Mouse (Mus musculus) stomach, adult 2 months (tissue): Measurements from ENCODE around the gene Dusp18. TPM values are rescaled to one million over a fixed set of nuclear protein-coding genes. Genes with fewer than 3 reads are reported as not detected.

ENCODE experiments used
- polyA plus RNA-seq: library from polyadenylated mRNA; depleted of rRNA; stranded (reverse); fragments of >200 nt; gene quantifications from 2 replicates; pipeline ENCODE4 v1.2.3, GENCODE M21; 2012; rRNA removed

Dusp18 gene
- polyA plus RNA-seq = 1.9 and 2.2 TPM in 2 replicates

GRCm38 (mm10) chr11:3894406-3895281 lies at the start of gene Dusp18, which contains the start of gene 4921536K21Rik:
Gene Dusp18 (plus strand): TSS chr11:3895240.
Gene 4921536K21Rik (minus strand): TSS chr11:3895098.

GRCm38 (mm10) chr11:3863454-3864112 lies 31.5 kb upstream of the Dusp18 start, which contains the start of gene Osbp2:
Gene Osbp2 (minus strand): TSS chr11:3863903.

GRCm38 (mm10) chr11:3914109-3914840 lies 19.2 kb downstream of the Dusp18 start, which contains the start of gene Slc35e4:
Gene Slc35e4 (minus strand): TSS chr11:3914664.

GRCm38 (mm10) chr11:3931511-3932211 lies 36.6 kb downstream of the Dusp18 start, which contains the start of gene Tcn2:
Gene Tcn2 (minus strand): TSS chr11:3932159.

Other genes starting within 250 kb of the Dusp18 start
- 1.5 and 2.7 TPM in 2 replicates for gene Morc2a, start 246.0 kb upstream of the Dusp18 start, polyA plus RNA-seq
- 0.37 and 0.44 TPM in 2 replicates for gene Osbp2, start 31.3 kb upstream of the Dusp18 start, polyA plus RNA-seq
- 0.04 and 0.10 TPM in 2 replicates for gene 4921536K21Rik, start 142 bp upstream of the Dusp18 start, polyA plus RNA-seq
- gene Slc35e4, start 19.4 kb downstream of the Dusp18 start, polyA plus RNA-seq = 8.5 and 12.9 TPM in 2 replicates
- 50.1 and 51.5 TPM in 2 replicates for gene Tcn2, start 36.9 kb downstream of the Dusp18 start, polyA plus RNA-seq
- 14.7 and 20.1 TPM in 2 replicates for gene Pes1, start 68.7 kb downstream of the Dusp18 start, polyA plus RNA-seq
- gene 4930556J24Rik, start 81.5 kb downstream of the Dusp18 start, polyA plus RNA-seq = 0.06 TPM in 1 of 2 replicates, not detected in the other
- 206 and 249 TPM in 2 replicates for gene Gal3st1, start 88.4 kb downstream of the Dusp18 start, polyA plus RNA-seq
- gene Sec14l4, start 136.2 kb downstream of the Dusp18 start, polyA plus RNA-seq = 5.1 and 5.4 TPM in 2 replicates
- gene Sec14l3, start 169.6 kb downstream of the Dusp18 start, polyA plus RNA-seq = not detected in 2 replicates
- 22.0 and 31.2 TPM in 2 replicates for gene Mtfp1, start 200.2 kb downstream of the Dusp18 start, polyA plus RNA-seq
- gene Sec14l2, start 228.2 kb downstream of the Dusp18 start, polyA plus RNA-seq = 0.34 and 0.81 TPM in 2 replicates
- gene Rnf215, start 240.0 kb downstream of the Dusp18 start, polyA plus RNA-seq = 12.9 and 13.4 TPM in 2 replicates